Mouse (Mus musculus): Measurements from ENCODE around the gene Ncf2.

Ncf2 gene

DNA sequence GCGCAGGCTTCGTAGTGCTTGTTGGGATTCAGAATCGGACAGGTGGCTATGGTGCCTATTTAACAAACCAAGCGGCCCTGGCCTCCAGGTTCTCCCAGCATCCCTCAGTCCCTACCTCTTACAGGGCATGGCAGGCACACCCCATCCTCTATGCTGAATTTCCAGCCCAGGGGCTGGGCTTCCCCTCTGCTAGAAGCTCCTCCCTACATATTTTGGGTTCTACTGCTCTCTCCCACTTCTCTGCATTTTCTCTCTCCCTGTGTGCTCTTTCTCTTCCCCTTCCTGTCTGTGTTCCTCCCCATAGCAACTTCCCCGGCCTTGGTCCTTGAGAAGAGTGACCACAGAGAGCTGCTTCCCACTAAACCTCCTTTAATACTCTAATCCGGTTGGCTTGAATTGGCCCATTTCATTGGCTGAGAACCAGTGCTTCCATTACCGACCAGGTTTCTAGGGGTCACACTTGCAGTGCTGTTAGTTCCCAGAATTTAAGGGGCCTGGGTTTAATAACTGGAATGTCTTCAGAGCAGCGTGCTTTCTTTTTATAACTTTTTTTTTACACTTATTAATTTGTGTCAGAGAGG, 3.2 kb upstream of the Ncf2 start:
- no peak for DNase-seq

DNA sequence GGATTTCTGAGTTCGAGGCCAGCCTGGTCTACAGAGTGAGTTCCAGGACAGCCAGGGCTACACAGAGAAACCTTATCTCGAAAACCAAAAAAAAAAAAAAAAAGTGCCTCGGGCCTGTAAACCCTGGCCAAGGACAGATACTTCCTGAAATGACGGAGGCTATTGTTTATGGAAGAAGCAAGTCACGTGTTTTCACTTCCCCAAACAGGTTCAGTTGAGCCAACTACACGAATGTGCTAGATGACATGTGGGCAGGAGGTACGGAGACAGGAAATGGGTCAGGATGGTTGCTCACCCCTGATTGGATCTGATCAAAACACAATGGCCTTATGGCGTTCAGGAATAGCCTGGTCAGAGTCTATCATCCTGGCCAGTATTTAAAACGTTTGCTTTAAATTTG, 1.9 kb upstream of the Ncf2 start:
- peak; percentile 30 for DNase-seq

DNA sequence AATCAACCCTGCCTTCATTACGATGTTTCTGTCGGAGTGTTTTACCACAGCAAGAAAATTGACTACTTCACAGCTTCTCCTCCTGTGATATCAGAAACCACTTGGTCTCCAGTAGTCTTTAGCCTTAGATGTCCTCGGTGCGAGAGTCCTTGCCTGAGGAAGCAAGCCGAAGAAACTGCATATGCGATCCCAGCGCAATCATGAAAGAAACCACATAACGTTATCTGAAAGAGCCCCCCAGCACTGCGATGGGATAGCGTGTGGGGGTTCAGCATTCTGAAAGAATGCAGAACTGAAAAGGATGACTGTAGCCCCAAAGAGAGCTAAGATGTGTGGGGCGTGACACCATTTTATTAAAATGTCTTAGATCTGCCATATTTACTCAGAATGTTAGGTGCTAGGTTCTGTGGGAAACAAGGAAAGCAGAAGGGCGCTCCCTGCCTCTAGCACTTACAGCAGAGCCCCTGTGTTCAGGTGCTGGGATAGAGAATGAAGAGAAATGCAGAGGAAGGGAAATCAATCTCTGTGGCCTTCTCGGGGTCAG, 711 bp downstream of the Ncf2 start:
- no peak for DNase-seq

DNA sequence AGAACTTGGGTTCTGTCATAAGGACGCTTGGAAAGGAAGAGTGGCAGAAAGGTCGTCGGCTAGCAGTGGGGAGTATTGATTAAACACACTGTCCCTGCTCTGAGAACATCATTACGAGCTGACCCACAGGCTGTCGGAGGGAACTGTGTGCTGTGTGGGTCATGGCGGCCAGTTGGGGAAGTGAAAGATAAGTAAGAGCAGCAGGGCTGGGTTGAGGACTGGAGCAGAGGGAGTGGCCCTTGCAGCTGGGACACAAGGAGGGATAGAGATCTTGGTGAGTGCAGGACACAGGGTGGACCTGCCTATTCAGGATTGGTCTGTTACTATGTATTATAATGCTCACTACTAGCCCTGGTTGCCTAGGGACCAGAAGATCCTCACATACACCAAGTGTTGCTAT, 4.9 kb downstream of the Ncf2 start:
- no peak for DNase-seq

DNA sequence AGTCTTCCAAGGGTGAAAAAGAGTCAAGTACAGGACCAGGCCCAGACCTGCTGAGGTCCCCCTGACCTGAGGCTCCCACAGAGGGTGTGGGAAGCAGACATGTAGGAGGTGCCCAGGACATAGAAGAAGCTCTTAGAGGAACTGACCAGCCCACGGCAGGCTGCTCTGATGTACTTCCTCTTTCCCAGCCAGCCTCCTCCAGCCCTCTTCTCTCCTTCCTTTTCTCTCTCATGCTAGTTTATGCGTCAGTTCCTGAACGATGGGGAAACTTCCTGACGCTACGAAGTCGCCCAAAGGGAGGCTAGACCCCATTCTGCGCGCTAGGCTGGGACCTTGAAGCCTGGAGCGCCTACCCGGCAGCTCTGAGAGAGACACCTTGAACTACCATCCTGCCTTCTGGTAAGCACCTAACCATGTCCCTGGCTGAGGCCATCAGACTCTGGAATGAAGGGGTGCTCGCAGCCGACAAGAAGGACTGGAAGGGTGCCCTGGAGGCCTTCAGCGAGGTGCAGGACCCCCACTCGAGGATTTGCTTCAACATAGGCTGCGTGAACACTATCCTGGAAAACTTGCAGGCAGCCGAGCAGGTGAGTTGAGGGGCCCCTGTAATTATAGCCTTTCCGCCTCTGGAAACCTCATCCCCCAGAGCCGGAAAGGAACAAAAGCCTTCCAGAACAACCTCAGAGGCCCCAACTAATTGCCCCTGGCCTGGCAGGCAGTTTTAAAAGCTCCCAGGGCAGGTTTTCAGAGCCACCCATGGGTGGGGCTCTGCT, 7.8 kb downstream of the Ncf2 start:
- no peak for DNase-seq

DNA sequence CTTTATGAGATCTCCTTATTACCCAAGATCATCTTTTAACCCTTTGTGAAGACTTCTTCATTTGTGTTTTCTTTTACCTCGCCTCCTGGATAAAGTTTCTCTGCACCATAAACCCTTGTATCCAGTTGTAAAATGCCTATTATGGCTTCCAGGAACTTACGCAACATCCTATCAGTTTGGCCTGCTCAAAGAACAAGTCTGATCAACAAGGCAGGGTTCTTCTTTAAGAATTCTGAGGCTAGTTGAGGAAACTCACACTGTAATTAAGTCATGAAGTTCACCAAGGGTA, 8.3 kb downstream of the Ncf2 start:
- no peak for DNase-seq

DNA sequence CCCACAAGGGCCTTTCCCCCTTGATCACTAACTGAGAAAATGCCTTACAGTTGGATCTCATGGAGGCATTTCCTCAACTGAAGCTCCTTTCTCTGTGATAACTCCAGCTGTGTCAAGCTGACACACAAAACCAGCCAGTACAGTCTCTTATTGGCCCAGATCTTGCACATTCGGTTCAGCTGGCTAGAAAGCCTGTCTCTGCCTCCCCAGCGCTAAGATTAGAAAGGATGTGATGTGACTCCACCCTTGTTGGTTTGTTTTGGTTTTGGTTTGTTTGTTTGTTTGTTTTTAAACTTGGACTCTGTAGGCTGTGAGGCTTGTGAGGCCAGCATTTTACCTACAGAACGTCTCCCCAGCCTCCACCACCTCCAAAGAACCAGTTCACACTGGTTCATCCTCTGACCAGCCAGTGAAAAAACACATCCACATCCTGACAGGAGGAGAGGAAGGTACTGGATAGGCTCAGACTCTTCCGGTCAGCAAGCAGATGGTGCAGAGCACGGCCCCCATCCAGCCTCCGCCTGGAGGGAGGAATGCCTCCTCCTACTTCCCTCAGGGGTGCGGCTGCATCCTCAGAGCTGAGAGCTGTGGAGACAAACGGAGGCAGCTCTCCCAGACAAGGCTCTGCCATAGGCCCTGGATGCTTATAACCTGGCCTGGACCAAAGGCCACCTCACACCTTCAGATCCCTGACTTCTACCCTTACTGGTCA, 9.7 kb downstream of the Ncf2 start:
- peak; percentile 23 for DNase-seq

DNA sequence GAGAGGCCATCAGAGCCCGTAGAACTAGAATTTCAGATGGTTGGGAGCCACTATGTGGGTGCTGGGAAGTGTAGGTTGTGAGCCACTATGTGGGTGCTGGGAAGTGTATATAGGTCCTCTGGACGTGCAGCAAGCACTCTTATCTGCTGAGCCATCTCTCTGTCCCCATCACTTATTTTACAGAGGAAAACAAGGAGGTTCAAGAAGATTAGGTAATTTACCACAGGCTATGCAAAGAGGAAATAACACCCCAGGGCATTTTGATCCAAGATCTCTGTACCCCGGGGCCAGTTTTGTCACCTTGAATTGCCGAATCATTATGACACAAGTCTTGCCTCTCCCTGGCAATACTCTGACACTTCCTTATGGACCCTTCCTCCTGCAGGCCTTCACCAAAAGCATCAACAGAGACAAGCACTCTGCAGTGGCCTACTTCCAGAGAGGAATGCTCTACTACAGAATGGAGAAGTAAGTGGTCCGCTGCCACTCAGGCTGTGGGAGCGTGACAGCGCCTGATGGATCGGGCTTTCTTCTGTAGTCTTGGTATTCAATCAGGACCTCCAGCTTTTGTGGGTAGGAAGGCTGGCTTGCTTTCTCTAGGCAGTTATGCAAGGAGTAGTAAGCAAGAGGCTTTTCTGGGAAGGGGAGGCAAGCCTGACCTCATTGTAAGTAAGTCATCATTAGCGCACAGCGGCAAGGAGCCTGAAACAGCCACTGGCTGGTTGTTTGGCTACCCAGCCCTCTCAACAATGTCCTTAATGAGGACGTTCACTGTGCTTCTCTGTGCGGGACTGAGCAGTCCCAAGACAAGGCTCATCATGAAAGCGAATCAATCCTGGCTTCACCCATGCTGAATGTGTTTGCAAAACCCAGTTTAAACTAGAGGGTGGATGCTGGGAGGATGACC, 10.8 kb downstream of the Ncf2 start:
- DNase-seq: no peak

DNA sequence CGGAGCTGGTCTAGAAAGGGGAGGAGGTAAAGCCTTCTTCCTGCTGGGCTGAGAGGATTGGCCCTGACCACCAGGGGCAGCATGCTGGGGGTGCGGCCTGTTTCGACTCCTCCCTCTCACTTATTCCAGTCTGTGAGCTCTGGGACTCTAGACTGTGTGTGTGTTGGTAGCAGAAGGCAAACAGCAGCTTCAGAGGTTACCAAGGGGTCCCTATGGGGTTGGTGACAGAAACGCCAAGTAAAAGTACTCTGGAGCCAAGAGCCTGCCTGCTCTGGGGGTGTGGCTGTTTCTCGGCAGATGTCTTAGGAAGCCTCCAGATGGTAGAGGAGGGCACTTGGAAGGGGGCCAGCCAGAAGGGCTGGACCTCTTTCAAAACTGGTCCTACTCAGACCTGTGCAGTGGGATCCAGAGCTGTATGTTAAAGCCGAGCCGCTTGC, 15.3 kb downstream of the Ncf2 start:
- peak; percentile 79 for DNase-seq

DNA sequence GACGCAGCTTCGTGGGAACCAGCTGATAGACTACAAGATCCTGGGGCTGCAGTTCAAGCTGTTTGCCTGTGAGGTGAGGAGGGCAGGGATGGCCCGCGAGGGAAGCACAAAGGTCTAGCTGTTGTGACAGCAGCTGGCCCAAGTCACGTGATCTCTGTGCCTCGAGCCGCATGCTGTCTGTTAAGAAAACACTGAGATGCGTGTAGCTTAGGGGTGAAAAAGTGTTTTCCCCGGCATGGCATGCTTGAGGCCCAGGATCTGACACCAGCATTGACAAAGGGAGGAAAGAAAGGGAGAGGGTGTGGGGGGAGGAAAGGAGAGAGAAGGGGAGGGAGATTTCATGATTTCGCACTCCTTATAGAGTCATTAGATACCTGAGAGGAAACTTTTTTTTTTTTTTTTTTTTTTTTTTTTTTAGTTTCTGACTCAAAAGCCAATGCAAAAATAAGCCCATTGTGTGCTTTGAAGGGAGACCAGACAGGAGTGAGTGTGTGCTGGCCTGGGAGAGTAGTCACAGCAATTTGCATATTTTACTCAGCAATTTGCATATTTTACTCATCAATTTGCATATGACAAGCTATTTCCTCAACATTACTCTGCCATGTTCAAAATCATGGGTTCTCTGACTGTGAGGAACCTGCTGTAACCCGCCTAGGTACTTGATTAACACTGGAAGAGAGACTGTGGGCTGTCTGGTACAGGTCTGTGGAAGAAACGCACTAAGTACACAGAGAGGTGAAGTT, 17.2 kb downstream of the Ncf2 start:
- no peak for DNase-seq

DNA sequence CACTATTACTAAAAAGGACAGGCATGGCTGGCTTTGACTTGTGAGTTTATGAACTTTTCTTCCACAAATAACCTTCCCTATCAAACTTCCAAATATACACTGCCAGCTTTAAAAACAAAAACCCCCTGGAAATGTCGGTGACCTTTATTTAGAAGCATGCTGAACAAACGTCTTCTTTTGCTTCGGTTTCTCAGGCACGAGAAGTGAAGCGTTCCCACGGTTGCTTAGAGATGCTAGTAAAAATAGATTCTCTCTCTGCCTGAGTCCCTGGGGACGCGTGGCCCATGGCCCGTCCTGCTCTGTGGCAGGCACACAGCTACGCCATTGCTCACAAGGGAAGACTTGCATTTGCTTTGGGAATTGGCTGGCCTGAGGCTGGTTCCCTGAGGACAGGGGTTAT, 17.8 kb downstream of the Ncf2 start:
- DNase-seq: peak; percentile 49

DNA sequence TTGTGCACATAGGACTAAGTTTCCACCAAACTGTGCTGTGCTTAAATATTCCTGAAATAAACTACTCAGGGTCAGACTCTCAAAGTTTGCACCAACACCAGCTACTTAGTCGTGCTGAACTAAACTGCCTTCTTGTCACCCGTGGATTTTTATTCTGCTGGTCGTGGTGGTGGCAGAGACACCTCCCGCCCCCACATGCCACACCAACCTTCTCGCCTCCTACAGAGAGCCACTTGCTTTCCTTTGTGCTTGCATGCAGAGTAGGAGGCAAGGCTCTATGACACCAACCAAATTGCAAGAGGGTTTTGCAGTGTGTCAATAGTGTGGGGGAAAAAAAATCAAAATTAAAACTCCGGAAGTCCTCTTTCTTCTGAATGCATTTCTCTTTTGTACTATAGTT, 19.6 kb downstream of the Ncf2 start:
- DNase-seq: no peak

DNA sequence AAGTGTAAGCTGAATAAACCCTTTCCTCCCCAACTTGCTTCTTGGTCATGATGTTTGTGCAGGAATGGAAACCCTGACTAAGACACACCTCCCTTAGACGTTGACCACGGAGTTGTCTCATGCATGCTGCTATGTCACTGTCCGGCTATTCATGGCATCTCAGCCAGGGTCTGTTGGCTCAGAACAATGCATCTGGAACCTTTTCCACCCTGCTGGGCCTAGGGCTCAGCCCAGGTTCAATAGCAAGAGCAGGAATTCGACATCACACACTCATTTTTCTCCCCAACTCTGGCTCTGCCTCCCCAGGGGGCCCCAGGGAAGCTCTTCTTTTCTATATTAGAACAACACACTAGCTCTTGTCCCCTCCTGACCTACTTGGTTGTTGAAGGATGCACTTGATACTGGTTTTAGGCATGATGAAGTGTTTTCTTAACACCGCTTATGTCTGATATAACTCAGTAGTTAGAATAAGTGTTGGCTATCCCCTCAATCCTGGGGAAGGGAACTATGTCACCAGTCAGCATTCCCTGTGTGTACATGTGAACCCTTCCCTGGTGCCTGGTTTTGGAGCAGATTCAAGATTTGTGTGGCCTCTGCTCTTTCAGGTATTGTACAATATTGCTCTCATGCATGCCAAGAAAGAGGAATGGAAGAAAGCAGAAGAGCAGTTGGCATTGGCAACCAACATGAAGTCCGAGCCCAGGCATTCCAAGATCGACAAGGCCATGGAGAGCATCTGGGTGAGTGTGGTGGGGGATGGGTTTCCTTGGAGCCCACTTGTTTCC, 21.1 kb downstream of the Ncf2 start:
- no peak for DNase-seq

DNA sequence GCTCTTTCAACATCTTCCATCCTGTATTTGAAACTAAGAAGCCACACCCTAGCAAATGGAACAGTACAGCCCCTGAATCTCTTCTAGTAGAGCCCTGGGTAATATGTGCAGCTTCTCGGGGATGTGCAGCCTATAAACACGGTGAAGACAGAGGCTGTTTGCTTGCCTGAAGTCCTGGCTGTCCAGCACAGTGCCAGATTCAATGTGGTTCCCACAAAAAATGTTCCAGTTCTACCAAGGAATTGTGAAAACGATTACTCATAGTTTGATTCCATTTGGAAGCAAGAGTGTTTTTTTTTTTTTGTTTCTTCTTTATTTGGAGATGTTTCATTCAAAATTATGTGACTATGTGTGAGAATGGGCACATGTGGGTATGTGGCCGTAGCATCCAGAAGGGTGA, 21.8 kb downstream of the Ncf2 start:
- DNase-seq: no peak

DNA sequence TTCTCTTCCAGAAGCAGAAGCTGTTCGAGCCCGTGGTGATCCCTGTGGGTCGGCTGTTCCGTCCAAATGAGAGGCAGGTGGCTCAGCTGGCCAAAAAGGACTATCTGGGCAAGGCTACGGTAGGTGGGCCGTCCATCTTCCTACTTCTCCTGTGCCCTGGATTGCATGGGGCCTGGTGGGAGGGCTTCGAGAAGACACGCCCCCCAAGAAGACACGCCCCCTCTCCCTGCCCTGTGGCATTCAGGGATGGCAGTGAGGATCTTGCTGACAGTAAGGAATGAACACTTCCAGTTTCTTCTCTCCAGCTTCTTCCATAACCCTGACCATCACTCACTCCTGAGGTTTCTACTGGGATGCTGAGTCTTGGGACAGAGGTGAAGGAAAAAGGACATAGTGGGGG, 24.2 kb downstream of the Ncf2 start:
- DNase-seq: no peak

DNA sequence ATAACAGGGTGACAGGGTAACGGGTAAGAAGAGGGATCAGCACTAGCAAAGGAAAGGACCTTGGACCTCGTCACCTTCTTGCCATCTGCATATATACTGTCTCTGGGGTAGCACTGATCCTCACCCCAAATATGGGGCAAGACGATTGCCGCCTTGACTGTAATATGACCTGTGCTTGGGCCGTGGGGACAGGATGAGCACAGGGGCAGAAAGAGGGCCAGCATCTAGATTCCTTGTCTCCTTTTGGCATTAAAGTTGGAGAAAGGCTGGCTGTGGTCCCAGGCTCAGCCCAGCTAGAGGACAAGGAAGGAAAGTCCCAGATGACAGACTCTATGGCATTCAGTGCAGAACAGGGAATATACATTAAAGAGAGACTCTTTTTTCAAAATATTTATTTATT, 26.5 kb downstream of the Ncf2 start:
- DNase-seq: no peak

DNA sequence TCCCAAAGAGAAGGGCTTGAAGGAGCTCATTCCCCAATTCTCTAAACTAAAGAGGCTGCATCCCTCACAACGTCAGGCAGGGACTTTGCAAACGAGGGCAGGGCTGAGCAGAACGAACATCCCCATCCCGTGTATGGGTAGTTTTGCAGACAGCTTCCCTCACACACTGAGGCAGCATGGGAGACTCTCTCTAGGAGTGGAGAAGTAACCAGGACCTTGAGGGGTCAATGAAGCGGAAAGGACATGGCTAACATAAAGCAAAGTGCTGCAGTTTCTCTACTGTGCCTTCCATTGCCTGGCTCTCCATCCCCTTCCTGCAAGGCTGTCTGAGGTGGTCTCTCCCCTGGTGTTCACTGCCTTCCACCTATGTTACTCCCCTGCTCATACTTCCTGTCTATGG, 28.2 kb downstream of the Ncf2 start:
- no peak for DNase-seq

DNA sequence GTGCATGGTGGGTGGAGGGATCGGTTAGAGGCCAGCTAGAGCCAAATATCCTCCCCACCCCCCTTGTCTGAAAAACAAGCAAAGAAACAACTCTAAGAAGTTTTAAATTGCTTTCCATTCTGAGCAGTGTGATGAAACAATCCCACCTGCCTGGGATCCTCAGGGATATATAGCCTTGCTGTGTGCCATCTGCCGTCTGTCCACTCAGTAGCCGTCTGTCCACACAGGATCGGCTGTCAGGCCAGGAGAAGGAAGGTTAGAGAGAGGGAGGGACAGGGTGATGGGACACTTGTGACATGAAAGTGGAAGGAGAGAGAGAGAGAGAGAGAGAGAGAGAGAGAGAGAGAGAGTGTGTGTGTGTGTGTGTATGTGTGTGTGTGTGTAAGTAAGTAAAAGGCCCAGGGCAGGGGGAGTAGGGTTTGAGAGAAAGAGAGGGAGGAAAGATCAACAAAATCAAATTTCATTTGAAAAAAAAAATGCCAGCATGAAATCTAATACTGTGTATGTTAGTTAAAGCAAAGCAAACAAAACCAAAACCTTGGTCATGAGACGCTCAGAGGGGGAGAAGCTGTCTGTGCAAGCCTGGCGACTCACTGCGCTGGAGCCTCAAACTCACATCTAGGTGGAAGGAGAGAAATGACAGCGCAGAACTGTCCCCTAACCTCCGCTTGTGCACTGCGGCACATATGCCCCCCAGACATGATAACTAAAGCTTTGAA, 28.8 kb downstream of the Ncf2 start:
- DNase-seq: no peak

DNA sequence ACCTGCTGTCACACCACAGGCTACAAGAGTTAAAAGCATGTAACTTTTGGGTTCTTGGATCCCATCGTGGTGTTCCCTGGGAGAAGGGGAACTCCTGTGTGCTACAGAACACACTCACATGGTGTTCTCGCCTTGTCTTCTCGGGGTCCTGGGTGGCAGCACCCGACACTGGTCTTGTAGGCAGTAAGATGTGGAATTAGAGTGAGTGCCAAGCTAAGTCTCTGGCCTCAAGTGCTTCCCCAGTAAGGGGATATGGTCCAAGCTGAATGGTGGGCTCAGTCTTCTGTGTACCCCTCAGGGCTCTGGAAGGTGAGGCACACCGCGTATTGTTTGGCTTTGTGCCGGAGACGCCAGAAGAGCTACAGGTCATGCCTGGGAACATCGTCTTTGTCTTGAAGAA, 30.1 kb downstream of the Ncf2 start:
- no peak for DNase-seq

DNA sequence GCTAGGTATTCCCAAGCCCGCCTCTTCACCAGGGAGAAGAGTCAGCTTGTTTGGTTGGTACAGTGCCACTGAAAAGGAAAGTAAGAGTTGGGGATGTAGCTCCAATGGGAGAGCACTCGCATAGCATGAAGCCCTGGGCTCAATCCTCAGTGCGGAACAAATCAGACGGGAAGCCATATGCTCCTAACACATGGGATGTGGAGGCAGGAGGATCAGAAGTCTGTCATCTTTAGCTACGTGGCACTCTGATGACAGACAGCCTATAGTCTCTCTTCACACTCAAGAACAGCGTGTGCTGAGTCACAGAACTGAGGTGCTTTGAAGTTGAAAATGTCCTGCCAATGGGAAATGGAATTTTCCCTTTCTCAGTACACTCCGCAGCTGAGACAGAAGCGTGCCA, 31.0 kb downstream of the Ncf2 start:
- no peak for DNase-seq

DNA sequence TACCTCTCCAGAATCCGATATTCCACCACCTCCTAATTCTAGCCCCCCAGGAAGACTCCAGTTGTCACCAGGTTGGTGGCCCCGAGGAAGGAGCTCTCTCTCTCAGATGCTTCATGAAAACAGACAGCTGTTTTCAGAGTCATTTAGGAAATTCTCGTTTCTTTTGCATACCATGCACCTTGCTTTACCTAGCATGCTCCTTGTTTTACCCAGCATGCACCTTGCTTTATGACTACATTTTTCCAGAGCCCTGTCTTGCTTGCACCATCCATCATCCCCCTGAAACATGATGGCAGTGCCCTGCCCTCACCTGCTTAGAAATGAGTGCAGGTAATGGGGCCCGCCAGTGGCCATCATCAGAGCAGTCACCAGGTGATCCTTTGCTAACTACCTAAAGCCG, 31.6 kb downstream of the Ncf2 start:
- DNase-seq: no peak
